Mouse (Mus musculus) bone marrow, adult 2 months (tissue): ENCODE measurements at regions not wholly inside any gene's neighbourhood (a gene's known extent, or its start where the extent isn't known, plus 50 kb on each side); places are given as distances from the start of the nearest gene placed in this dataset.

Experiments used
- H3K27ac ChIP-seq: fragments of 200-500 bp; 2 replicates; pipeline ENCODE4 v1.5.1; 2012; ENCODE audit warnings: low read depth, mild to moderate bottlenecking, control low read depth, inconsistent platforms, low read length; ENCODE audit not compliant: control insufficient read depth, poor library complexity, insufficient read depth
- H3K4me1 ChIP-seq: fragments of 200-500 bp; 2 replicates; pipeline ENCODE4 v1.6.1; 2011; ENCODE audit warnings: low read length; ENCODE audit not compliant: control insufficient read depth, insufficient read depth
- H3K4me3 ChIP-seq: fragments of 200-500 bp; replicated peaks from 2 replicates; pipeline ENCODE3; 2011; ENCODE audit warnings: mild to moderate bottlenecking, low read depth, low read length, control low read depth; ENCODE audit not compliant: control insufficient read depth
- CTCF ChIP-seq: fragments of 200-500 bp; IDR thresholded peaks from 2 replicates; pipeline ENCODE4 v1.5.1; 2011; ENCODE audit warnings: low read length, control low read depth; ENCODE audit not compliant: control insufficient read depth, insufficient read depth
- POLR2A ChIP-seq: fragments of 200-500 bp; IDR thresholded peaks from 2 replicates; pipeline ENCODE4 v1.6.1; 2011; ENCODE audit warnings: low read depth, mild to moderate bottlenecking, control low read depth, low read length, borderline replicate concordance; ENCODE audit not compliant: control insufficient read depth
- WGBS: fragments of 180-500 bp; shearing (Covaris S2); methylation state at CpG from one replicate; pipeline ENCODE4 v1.1.7; 2018; 5-methylcytosine and 5-hydroxymethylcytosine counted together

DNA sequence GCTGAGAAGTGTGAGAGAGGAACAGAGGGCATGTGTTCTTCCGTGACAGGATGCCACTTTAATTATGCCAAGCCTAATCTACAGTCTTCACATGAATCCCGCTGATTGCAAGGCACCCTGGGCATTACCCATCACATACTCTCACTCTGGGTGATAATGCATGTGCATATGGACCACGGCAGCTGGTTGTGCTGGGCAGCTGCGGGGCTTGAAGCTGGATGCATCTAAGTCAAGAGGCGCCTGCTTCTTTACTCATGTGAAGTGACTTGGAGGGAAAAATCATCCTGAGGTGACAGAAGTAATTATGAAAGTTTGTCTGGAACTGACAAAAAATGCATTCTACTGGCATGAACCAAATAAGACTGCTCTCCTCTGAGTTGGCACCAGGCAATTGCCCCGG lies 311.2 kb downstream of the Icos start:
- WGBS: 83% methylated on average over 6 of the region's 6 CpGs
- no peaks in the 10 kb centered on the region for H3K4me1 ChIP-seq
- no peak overlapping the region for H3K27ac ChIP-seq
- TF ChIP-seq POLR2A (no peak), CTCF (no peak)
- no peak overlapping the region for H3K4me3 ChIP-seq

DNA sequence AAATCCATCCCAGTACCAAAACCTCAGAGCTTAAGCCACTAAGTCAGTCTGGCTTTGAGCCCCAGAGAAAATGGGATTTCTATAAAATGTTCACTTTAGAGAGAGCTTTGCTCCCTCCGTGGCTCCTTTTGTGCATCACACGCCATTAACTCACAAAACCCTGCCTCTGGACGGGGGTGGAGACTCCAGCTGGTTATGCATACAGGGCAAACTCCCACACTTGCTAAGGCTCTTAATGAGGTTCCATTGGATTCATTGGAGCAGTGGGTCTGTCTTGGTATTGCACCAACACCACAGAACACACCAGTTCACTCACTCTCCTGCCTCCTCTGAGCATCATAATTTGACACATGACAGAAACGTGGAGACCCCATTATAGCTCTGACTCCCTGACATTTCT lies 311.8 kb downstream of the Icos start:
- H3K4me1 ChIP-seq: no peaks in the 10 kb centered on the region
- WGBS: 70% methylated on average over 4 of the region's 4 CpGs
- H3K27ac ChIP-seq: no peak overlapping the region
- TF ChIP-seq POLR2A (no peak), CTCF (no peak)
- no peak overlapping the region for H3K4me3 ChIP-seq

DNA sequence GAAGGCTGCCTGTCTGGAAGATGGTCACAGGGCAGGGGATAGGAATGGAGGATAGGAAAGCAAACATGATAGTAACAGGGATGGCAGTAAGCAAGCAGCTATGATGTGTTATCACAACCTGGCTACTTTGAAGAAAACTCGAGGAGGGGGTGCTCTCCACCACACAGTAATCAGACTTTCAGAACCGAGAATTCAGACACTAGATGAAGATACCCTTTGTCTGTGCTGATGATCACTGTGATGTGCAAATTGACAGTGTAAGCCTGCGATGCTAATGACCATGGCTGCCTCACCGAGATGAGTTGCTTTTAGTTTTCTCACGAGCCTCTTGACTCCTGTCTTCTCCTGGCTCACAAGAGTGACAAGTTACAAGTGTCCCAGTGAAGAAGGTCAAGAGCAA lies 315.4 kb downstream of the Icos start:
- Histone ChIP-seq H3K4me3 (no peak overlapping the region), H3K27ac (no peak overlapping the region), H3K4me1 (no peaks in the 10 kb centered on the region)
- 64% methylated on average over 5 of the region's 5 CpGs for WGBS
- TF ChIP-seq POLR2A (no peak), CTCF (no peak)

DNA sequence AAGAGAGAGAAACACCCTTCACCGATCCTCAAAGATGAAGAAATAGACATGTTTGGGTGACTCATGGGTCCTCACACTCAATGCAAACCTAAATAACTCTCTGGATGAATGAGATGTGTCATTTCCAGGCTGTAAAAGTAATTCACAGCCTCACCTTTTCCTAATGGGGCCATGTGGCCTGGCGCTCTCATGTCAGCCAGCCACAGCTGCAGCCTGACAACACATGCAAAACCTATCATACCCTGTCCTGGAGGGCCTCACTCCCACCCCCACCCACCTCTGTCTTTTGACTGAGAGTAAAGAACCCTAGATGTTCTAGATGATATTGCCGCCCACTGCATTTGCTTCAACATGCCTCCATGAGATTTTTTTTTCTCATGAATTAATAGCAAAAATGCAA lies 317.5 kb downstream of the Icos start:
- WGBS: 84% methylated on average over 3 of the region's 3 CpGs
- no peak for TF ChIP-seq CTCF
- TF ChIP-seq POLR2A: no peak
- H3K4me1 ChIP-seq: no peaks in the 10 kb centered on the region
- no peak overlapping the region for H3K27ac ChIP-seq
- no peak overlapping the region for H3K4me3 ChIP-seq

DNA sequence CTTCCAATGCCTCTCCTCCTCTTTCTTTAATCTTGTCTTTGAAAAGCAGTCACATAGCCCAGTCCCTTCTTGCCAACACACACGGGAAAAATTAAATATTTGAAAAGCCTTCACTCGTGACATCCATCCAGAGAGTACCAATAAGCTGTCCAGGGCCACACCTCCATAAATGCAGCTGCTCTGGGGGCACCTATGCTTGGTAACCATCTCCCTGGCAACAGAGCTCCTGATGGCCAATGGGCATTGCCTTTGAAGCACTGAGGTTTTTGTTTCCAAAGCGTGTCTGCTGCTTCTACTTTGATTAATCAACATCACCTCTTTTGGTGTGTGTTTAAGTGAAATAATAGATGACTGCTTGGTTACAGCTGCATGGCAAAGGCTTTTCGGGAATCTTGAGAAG lies 319.1 kb downstream of the Icos start:
- no peak overlapping the region for H3K27ac ChIP-seq
- no peak overlapping the region for H3K4me3 ChIP-seq
- no peak for TF ChIP-seq POLR2A
- no peak for TF ChIP-seq CTCF
- no peaks in the 10 kb centered on the region for H3K4me1 ChIP-seq
- WGBS: 65% methylated on average over 4 of the region's 4 CpGs

DNA sequence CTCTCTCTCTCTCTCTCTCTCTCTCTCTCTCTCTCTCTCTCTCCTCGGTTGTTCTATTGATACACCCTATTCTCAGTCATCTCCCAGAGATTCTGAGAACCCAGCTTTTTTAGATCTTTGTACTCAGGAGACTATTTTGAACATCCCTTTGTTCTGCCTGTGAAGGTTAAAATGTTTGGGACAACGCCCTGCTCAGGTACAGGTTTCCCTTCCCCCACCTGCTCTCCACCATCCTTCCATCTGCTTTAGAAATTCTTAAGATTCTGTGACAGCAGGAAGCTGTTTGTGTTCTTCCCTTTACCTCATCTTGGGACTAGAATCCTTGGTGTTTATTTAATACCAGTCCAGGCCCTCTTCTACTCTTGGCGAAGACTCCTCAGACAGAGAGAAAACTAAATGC lies 319.6 kb downstream of the Icos start:
- no peak overlapping the region for H3K4me3 ChIP-seq
- no peaks in the 10 kb centered on the region for H3K4me1 ChIP-seq
- no peak for TF ChIP-seq POLR2A
- no peak for TF ChIP-seq CTCF
- WGBS: 72% methylated on average over 3 of the region's 3 CpGs
- H3K27ac ChIP-seq: no peak overlapping the region

DNA sequence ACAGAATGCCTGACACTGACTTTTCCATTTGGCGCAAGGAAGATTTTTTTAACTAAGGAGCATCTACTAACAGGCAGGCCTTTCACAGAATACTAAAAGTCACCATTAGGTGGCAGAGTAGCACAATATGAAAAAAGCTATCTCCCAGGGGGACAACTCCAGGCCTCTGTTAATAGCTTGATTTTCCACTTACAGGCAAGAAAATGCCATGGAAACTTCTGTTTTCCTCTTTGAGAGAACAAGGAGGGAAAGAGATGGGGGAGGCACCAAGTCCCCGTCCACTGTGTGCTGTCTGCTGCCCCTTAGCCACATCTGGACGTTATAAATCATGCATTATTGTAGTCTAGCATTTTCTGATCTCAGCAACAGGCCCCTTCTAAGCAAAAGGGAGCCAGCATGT lies 320.3 kb downstream of the Icos start:
- no peak for TF ChIP-seq POLR2A
- TF ChIP-seq CTCF: no peak
- 57% methylated on average over 3 of the region's 3 CpGs for WGBS
- Histone ChIP-seq H3K4me1 (no peaks in the 10 kb centered on the region), H3K4me3 (no peak overlapping the region), H3K27ac (no peak overlapping the region)

DNA sequence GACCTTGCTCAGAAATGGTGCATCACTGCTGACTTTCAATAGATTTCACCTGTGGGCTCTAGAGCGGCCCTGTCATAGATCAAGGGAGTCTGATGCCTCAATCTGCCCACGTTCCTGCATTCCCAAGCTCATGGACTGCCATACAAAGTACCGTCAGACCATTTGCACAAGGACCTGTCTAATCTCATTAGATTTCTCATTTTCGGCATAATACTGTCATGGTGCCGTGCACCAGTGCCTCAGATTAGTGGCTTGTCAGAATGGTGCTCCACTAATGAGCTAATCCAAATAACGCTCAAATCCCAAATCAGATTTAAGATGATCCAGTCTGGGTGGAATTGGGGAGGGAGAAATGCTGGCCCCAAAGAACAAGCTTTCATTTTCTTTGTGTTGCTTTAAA lies 321.1 kb downstream of the Icos start:
- no peaks in the 10 kb centered on the region for H3K4me1 ChIP-seq
- no peak overlapping the region for H3K4me3 ChIP-seq
- 81% methylated on average over 6 of the region's 6 CpGs for WGBS
- no peak for TF ChIP-seq CTCF
- no peak for TF ChIP-seq POLR2A
- no peak overlapping the region for H3K27ac ChIP-seq

DNA sequence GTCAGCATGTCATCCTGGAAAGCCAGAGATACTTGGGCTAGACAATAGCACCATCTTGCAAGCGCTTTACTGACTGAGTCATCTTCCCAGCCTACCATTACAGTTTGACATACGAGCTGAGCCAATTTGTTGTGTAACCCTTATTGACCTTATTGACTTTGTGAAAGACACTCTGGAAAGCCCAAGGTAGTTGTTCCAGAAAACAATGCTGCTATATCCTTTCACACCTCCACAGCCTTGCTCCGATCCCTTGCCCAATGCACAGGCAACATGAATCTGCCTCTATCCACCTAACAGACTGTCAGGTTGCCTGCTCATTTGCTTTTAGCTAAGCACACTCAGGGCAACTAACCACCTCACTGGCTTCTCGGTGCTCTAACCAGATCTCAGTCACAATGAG lies 322.8 kb downstream of the Icos start:
- no peak overlapping the region for H3K4me3 ChIP-seq
- no peaks in the 10 kb centered on the region for H3K4me1 ChIP-seq
- no peak overlapping the region for H3K27ac ChIP-seq
- 84% methylated on average over 4 of the region's 4 CpGs for WGBS
- TF ChIP-seq POLR2A (no peak), CTCF (no peak)
